Mouse (Mus musculus): ENCODE results near the gene Krt83. TPM values are rescaled to one million over a fixed set of nuclear protein-coding genes. Genes with fewer than 3 reads are reported as not detected.

Krt83 gene
- polyA plus RNA-seq, 1 experiment from 2014 or later = not detected

Other genes with a start within 250 kb of the Krt83 start
- gene Nr4a1, start 237.2 kb downstream of the Krt83 start, polyA plus RNA-seq (2015; fragmentation: Nextera tagmentation; extraction: Ambion mirVana) = 9.1 and 9.5 TPM in 2 replicates
- gene Atg101, start 207.2 kb downstream of the Krt83 start, polyA plus RNA-seq (2015; fragmentation: Nextera tagmentation; extraction: Ambion mirVana) = 65.9 and 68.4 TPM in 2 replicates
- 0.56 and 0.60 TPM in 2 replicates for gene 6030408B16Rik, start 198.3 kb downstream of the Krt83 start, polyA plus RNA-seq (2015; fragmentation: Nextera tagmentation; extraction: Ambion mirVana)
- gene Krt80, start 121.3 kb downstream of the Krt83 start, polyA plus RNA-seq (2015; fragmentation: Nextera tagmentation; extraction: Ambion mirVana) = 2.5 and 3.1 TPM in 2 replicates
- gene Krt7, start 80.5 kb downstream of the Krt83 start, polyA plus RNA-seq (2015; fragmentation: Nextera tagmentation; extraction: Ambion mirVana) = 19.6 and 23.1 TPM in 2 replicates
- gene Krt87, start 52.7 kb downstream of the Krt83 start, polyA plus RNA-seq (2015; fragmentation: Nextera tagmentation; extraction: Ambion mirVana) = 0.55 and 0.66 TPM in 2 replicates
- gene Krt88, start 43.8 kb downstream of the Krt83 start, polyA plus RNA-seq (2015; fragmentation: Nextera tagmentation; extraction: Ambion mirVana) = not detected in 2 replicates
- not detected in 2 replicates for gene Krt81, start 27.8 kb downstream of the Krt83 start, polyA plus RNA-seq (2015; fragmentation: Nextera tagmentation; extraction: Ambion mirVana)
- 0.22 TPM in 1 of 2 replicates, not detected in the other for gene Krt86, start 18.0 kb downstream of the Krt83 start, polyA plus RNA-seq (2015; fragmentation: Nextera tagmentation; extraction: Ambion mirVana)
- 1.0 TPM in 1 of 2 replicates, not detected in the other for gene Gm49425, start 25.7 kb upstream of the Krt83 start, polyA plus RNA-seq (2015; fragmentation: Nextera tagmentation; extraction: Ambion mirVana)
- not detected in 2 replicates for gene Krt84, start 41.3 kb upstream of the Krt83 start, polyA plus RNA-seq (2015; fragmentation: Nextera tagmentation; extraction: Ambion mirVana)
- gene Krt82, start 59.2 kb upstream of the Krt83 start, polyA plus RNA-seq (2015; fragmentation: Nextera tagmentation; extraction: Ambion mirVana) = not detected in 2 replicates
- 0.15 and 0.40 TPM in 2 replicates for gene Krt90, start 71.4 kb upstream of the Krt83 start, polyA plus RNA-seq (2015; fragmentation: Nextera tagmentation; extraction: Ambion mirVana)
- 0.96 and 1.6 TPM in 2 replicates for gene Krt75, start 82.4 kb upstream of the Krt83 start, polyA plus RNA-seq (2015; fragmentation: Nextera tagmentation; extraction: Ambion mirVana)
- gene Gm5414, start 136.7 kb upstream of the Krt83 start, polyA plus RNA-seq (2015; fragmentation: Nextera tagmentation; extraction: Ambion mirVana) = not detected in 2 replicates
- gene Gm5478, start 155.9 kb upstream of the Krt83 start, polyA plus RNA-seq (2015; fragmentation: Nextera tagmentation; extraction: Ambion mirVana) = not detected in 2 replicates
- 0.41 TPM in 1 of 2 replicates, not detected in the other for gene Krt6b, start 188.8 kb upstream of the Krt83 start, polyA plus RNA-seq (2015; fragmentation: Nextera tagmentation; extraction: Ambion mirVana)
- gene Krt6a, start 202.8 kb upstream of the Krt83 start, polyA plus RNA-seq (2015; fragmentation: Nextera tagmentation; extraction: Ambion mirVana) = 29.7 and 31.8 TPM in 2 replicates
- gene Krt5, start 221.4 kb upstream of the Krt83 start, polyA plus RNA-seq (2015; fragmentation: Nextera tagmentation; extraction: Ambion mirVana) = 403 and 498 TPM in 2 replicates